Mouse (Mus musculus): ENCODE data around the gene Gm20388. TPM values are rescaled to one million over a fixed set of nuclear protein-coding genes. Genes with fewer than 3 reads are reported as not detected.
A peak's percentile ranks its signal among the peaks of the same experiment; 100 is the strongest.

Gene Gm20388
- polyA plus RNA-seq, 1 experiment: not detected

DNA sequence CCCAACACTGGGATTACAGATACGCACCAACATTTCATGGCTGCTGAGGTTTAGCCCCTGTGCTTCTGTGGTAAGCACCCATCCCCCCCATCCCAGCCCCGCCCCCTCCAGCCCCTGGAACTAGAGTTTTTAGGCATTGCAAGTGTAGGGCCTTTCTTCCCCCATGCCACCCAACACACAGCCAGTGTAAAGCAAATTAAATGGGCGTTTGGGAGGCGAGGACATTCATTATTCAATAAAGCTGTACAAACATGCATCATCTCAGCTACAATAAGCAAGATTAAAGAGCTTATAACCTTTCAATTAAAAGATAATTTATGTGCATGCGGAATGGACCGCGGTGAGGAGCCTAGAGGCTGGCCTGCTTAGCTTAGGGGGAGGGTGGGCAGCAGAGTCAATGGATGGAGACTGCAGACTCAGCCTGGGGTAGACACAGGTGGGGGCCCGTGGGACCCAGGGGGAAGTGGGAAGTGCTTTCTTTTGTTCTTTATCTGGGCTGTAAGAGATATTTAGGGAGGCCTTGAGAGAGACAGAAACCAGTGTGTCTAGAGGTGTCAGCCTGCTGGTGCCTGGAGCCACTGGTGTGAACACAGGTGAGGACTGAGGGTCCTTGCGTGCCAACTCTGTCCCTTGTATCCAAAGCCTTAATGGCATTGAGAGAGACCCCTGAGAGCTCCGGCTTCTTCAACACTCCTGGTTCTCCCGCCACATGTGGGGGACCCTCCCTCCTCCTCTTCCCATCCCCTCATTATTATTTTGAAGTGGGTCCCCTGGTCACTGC is 2439.9 kb downstream of the Gm20388 start:
- peaks cover 28% of the 10 kb centered on the region for H3K4me1 ChIP-seq (ENCODE audit: control insufficient read depth, insufficient read depth, low read length)
- TF ChIP-seq POLR2A (IDR thresholded peaks at IDR 0.05; ENCODE audit: insufficient read depth, low read depth, low read length) (no peak), CTCF (IDR thresholded peaks at IDR 0.05; ENCODE audit: insufficient read depth, low read depth, low read length) (no peak)
- 43% methylated on average over 11 of the region's 11 CpGs for WGBS
- H3K27ac ChIP-seq (ENCODE audit: insufficient read depth, low read depth, low read length): no peak overlapping the region
- no peak overlapping the region for H3K4me3 ChIP-seq (ENCODE audit: insufficient read depth, low read depth, low read length)

DNA sequence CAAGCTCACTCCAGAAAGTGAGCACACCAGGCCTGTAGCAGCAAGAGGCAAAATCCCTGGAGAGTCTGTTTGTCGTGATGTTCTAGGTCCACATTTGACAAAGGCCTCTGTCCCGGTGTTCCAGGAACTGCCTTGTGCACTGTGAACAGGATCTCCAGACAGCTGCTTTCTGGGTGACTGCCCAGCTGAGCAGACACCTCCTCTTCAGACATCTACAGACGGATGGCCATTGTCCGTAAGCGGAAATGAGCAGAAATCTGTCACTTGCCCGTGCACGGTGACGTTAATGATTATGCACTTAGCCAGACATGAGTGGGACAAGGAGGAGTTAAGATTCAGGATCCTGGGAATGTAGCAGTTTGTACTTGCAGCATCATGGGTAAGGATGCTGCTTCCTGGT is 2443.5 kb downstream of the Gm20388 start:
- H3K27ac ChIP-seq (ENCODE audit: insufficient read depth, low read depth, low read length): no peak overlapping the region
- H3K4me3 ChIP-seq (ENCODE audit: insufficient read depth, low read depth, low read length): no peak overlapping the region
- no peak for TF ChIP-seq POLR2A (IDR thresholded peaks at IDR 0.05; ENCODE audit: insufficient read depth, low read depth, low read length)
- H3K4me1 ChIP-seq (ENCODE audit: control insufficient read depth, insufficient read depth, low read length): peaks cover 47% of the 10 kb centered on the region
- WGBS: 77% methylated on average over 8 of the region's 8 CpGs

DNA sequence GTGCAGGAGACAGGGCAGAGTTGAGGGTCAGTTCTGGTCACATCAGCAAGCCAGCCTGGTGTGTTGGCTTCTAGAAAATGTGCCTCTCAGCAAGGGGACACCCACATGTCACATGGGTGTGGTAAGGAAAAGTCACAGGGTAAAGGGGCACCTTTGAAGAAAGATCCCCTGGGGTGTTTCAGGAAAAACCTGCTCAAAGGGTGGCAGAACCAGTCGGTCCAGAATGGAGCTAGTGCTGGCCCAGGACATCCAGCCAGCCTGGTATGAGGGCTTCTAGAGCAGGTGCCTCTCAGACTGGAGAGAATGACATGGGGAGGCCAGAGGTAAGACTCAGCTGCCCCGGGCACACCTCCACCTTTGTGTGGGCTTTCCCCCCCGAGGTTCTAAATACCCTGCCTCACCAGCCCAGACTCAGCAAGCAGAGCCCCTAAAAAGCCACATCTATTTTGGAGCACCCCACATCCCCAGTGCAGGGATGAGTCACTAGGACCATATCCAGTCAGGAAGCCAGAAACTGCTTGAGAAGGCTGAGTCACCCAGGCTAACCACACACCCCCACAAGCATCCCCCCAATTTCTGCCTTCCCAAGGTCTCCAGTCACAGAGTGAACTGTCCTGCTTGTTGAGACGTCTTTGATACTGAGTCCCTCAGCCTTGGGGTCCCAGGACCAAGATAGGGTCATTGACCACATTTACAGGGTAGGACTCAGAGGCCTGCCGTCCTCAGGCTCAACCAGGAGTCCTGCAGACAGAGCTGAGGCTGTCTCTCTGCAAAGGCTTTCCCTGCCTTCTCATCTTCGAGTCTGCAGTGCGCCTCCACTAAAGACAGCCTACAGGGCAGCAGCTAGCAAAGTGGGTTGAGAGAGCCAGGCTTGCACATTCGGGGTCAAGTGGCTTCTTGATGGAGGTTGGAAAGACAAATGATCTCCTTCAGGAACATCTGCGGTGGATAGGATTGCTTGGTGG is 2445.3 kb downstream of the Gm20388 start:
- 35% methylated on average over 9 of the region's 9 CpGs for WGBS
- no peak for TF ChIP-seq CTCF (IDR thresholded peaks at IDR 0.05; ENCODE audit: insufficient read depth, low read depth, low read length)
- no peak for TF ChIP-seq POLR2A (IDR thresholded peaks at IDR 0.05; ENCODE audit: insufficient read depth, low read depth, low read length)
- peak overlapping the region; percentile 96 for H3K27ac ChIP-seq (ENCODE audit: insufficient read depth, low read depth, low read length)
- H3K4me3 ChIP-seq (ENCODE audit: insufficient read depth, low read depth, low read length): no peak overlapping the region
- peaks cover 58% of the 10 kb centered on the region for H3K4me1 ChIP-seq (ENCODE audit: control insufficient read depth, insufficient read depth, low read length)

DNA sequence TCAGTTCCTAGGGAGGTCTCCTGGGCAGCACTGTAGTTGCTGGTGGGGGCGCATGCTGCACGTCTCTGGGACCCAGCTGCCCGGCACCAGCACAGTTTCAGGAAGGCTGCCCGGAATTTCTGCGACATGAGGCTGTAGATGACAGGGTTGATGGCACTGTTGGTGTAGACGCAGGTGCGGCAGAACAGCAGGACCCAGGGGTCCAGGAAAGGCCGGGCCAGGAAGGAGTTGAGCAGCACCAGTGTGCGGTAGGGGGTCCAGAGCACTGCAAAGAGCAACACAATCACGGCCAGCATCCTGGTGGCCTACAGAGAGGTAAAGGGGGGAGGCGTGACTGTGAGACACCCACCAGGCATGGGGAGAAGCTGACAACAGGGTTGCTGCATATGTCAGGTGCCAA is 2446.6 kb downstream of the Gm20388 start:
- no peak overlapping the region for H3K4me3 ChIP-seq (ENCODE audit: insufficient read depth, low read depth, low read length)
- H3K27ac ChIP-seq (ENCODE audit: insufficient read depth, low read depth, low read length): peak overlapping the region; percentile 90
- TF ChIP-seq CTCF (IDR thresholded peaks at IDR 0.05; ENCODE audit: insufficient read depth, low read depth, low read length) (no peak), POLR2A (IDR thresholded peaks at IDR 0.05; ENCODE audit: insufficient read depth, low read depth, low read length) (no peak)
- H3K4me1 ChIP-seq (ENCODE audit: control insufficient read depth, insufficient read depth, low read length): peaks cover 65% of the 10 kb centered on the region
- WGBS: 66% methylated on average over 11 of the region's 11 CpGs

DNA sequence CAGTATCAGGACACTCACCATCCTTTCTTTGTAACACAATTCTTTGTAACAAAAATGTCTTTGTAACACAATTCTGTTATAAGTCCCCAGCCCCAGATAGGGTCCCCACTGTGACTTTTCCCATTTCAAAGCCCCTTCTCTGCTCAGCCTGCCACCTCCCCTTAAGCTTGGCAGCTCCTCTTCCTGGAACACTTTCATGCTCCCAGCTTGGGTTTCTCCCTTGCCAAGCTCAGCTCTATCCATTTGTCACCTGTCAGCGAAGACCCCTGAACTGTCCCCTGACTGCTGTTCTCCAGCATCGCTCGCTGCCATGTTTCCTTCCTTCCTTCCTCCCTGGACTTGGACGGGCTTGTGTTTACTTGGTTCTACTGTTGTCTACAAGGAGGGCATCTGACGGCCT is 2447.0 kb downstream of the Gm20388 start:
- peak overlapping the region; percentile 90 for H3K27ac ChIP-seq (ENCODE audit: insufficient read depth, low read depth, low read length)
- 88% methylated on average over 5 of the region's 5 CpGs for WGBS

DNA sequence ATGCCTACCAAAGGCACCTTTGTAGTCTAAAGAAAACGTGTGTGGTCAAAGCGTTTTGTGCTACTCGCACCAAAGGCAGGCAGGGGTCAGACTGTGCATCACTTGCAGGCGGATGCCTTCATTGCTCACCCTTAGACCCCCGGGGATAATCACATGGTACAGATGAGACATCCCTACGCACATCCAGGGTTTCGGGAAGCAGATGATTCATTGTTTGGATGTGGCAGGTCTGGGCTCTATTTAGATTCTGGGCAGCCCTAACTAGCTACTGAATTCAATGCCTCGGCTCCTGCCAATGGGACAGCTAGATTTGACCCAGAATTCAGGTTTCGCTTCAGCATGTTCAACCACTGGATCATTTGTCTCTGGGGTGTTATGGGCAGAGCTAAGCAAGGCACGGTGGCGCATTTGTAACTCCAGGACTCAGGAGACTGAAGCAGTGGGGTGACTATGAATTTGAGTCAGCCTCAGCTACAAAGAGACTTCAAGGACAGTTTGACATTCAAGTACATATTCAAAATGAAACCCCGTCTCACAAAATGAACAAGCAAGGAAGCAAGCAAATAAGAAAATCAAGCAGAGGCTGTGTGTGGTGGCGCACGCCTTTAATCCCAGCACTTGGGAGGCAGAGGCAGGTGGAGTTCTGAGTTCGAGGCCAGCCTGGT is 2448.6 kb downstream of the Gm20388 start:
- WGBS: 46% methylated on average over 15 of the region's 15 CpGs
- Histone ChIP-seq H3K27ac (ENCODE audit: insufficient read depth, low read depth, low read length) (peak overlapping the region; percentile 92), H3K4me1 (ENCODE audit: control insufficient read depth, insufficient read depth, low read length) (peaks cover 63% of the 10 kb centered on the region), H3K4me3 (ENCODE audit: insufficient read depth, low read depth, low read length) (no peak overlapping the region)
- TF ChIP-seq POLR2A (IDR thresholded peaks at IDR 0.05; ENCODE audit: insufficient read depth, low read depth, low read length) (no peak), CTCF (IDR thresholded peaks at IDR 0.05; ENCODE audit: insufficient read depth, low read depth, low read length) (no peak)

More for the DNA sequence above, 2447.0 kb downstream of the Gm20388 start:
- TF ChIP-seq POLR2A (IDR thresholded peaks at IDR 0.05; ENCODE audit: insufficient read depth, low read depth, low read length) (no peak), CTCF (IDR thresholded peaks at IDR 0.05; ENCODE audit: insufficient read depth, low read depth, low read length) (no peak)
- H3K4me3 ChIP-seq (ENCODE audit: insufficient read depth, low read depth, low read length): no peak overlapping the region
- peaks cover 67% of the 10 kb centered on the region for H3K4me1 ChIP-seq (ENCODE audit: control insufficient read depth, insufficient read depth, low read length)

DNA sequence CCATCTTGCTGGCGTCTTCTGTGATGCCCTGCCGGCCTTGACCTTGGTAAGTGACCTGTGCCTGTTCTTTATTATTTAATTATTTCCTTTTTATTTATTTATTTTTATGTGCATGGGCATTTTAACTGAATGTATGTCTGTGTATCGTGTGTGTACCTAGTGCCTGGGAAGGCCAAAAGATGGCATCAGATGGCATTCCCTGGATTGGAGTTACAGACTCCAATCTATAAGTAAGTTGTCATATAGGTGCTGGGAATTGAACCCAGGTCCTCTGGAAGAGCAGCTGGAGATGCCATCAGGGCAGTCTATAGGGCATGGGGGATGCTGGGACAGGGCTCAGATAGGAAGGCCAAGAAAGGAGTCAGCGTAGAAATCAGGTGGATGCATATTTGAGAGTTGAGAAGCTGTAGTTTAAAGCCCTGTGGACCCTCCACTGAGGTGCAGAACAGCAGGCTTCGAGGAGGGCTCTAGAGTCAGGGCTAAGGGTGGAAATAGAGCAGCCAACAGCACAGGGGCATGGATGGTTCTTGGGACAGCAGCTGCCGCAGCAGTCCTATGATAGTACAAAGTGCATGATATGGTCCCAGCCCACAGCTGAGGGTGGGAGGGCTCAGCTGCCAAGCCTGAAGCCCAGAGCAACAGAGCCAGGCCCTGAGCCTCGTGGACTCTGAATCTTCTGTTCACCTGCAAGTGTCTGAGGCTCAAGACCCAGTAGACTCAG is 2450.2 kb downstream of the Gm20388 start, which contains the start of gene Trhr2:
Gene Trhr2, minus strand, starts transcription at position 51 of the 721 bp plus-strand sequence.
- WGBS: 77% methylated on average over 7 of the region's 7 CpGs
- peaks cover 53% of the 10 kb centered on the region for H3K4me1 ChIP-seq (ENCODE audit: control insufficient read depth, insufficient read depth, low read length)

DNA sequence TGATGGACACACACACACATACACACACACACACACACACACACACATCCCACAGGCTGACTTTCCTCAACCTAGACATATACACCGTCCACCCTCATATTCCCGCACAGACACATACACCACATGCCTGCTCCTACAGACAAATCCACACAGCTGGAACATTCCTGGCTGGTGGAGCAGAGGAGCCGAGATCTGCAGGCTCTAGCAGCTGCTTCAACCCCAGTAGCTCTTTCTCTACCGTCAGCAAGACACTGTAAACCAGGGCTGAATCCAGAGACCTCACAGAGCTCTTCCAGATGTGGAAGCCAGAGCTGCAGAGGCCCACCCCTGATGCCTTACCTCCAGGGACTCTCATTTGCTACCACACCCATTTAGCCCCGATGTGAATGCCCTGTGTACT is 2451.6 kb downstream of the Gm20388 start:
- Histone ChIP-seq H3K4me3 (ENCODE audit: insufficient read depth, low read depth, low read length) (peak overlapping the region; percentile 25), H3K27ac (ENCODE audit: insufficient read depth, low read depth, low read length) (peak overlapping the region; percentile 30), H3K4me1 (ENCODE audit: control insufficient read depth, insufficient read depth, low read length) (peaks cover 41% of the 10 kb centered on the region)
- 34% methylated on average over 5 of the region's 5 CpGs for WGBS
- no peak for TF ChIP-seq POLR2A (IDR thresholded peaks at IDR 0.05; ENCODE audit: insufficient read depth, low read depth, low read length)
- no peak for TF ChIP-seq CTCF (IDR thresholded peaks at IDR 0.05; ENCODE audit: insufficient read depth, low read depth, low read length)

More for the DNA sequence above, 2450.2 kb downstream of the Gm20388 start, which contains the start of gene Trhr2:
- H3K27ac ChIP-seq (ENCODE audit: insufficient read depth, low read depth, low read length): peak within 1 kb of the TSS; percentile 92
- H3K4me3 ChIP-seq (ENCODE audit: insufficient read depth, low read depth, low read length): no peak within 1 kb of the TSS
- no peak for TF ChIP-seq POLR2A (IDR thresholded peaks at IDR 0.05; ENCODE audit: insufficient read depth, low read depth, low read length)
- TF ChIP-seq CTCF (IDR thresholded peaks at IDR 0.05; ENCODE audit: insufficient read depth, low read depth, low read length): no peak

Measured in olfactory bulb, adult 2 months (tissue).